Mouse (Mus musculus) CH12.LX (cell line): ENCODE measurements at regions not wholly inside any gene's neighbourhood (a gene's known extent, or its start where the extent isn't known, plus 50 kb on each side); places are given as distances from the start of the nearest gene placed in this dataset.

Experiments
- DNase-seq: peaks from one replicate; pipeline ENCODE4 v3.0.0-alpha.2; 2013; ENCODE audit errors: extremely low read depth
- H3K27ac ChIP-seq: 2 replicates; pipeline ENCODE4 v1.5.1; 2012; ENCODE audit warnings: low read depth, mild to moderate bottlenecking, control low read depth, moderate library complexity; ENCODE audit not compliant: insufficient read depth
- H3K27me3 ChIP-seq: replicated peaks from 2 replicates; pipeline ENCODE3; 2012; ENCODE audit warnings: inconsistent platforms
- H3K36me3 ChIP-seq, 2 experiments: replicated peaks in 1 of 2; 2 replicates each; pipeline versions ENCODE3 to v1.6.1; 2012; ENCODE audit warnings: inconsistent platforms in 1 of 2, low read length in 1 of 2, mild to moderate bottlenecking in 1 of 2, mixed read lengths in 1 of 2, moderate library complexity in 1 of 2; ENCODE audit not compliant: control insufficient read depth in 1 of 2, insufficient read depth in 1 of 2
- H3K4me1 ChIP-seq, 2 experiments: 2 replicates each; pipeline ENCODE4 v1.6.1; 2012; ENCODE audit warnings: inconsistent platforms in 1 of 2, moderate library complexity in 1 of 2; ENCODE audit not compliant: insufficient read depth in 2 of 2, control insufficient read depth in 1 of 2
- H3K4me2 ChIP-seq: 2 replicates; pipeline ENCODE4 v1.6.1; 2012; ENCODE audit warnings: low read depth, mild to moderate bottlenecking, control low read depth; ENCODE audit not compliant: poor library complexity, insufficient read depth, severe bottlenecking
- H3K4me3 ChIP-seq, 3 experiments: fragments of 150-350 bp in 1 of 3; sonication (generic) in 1 of 3; replicated peaks in 1 of 3; 2 replicates each; pipeline versions ENCODE3 to v1.5.1; 2011 to 2012; ENCODE audit warnings: low read depth in 2 of 3, low read length in 2 of 3, mild to moderate bottlenecking in 2 of 3, moderate library complexity in 2 of 3, control low read depth in 1 of 3, improper control_type of control experiment in 1 of 3, inconsistent platforms in 1 of 3, mixed read lengths in 1 of 3; ENCODE audit not compliant: poor library complexity in 1 of 3
- H3K79me2 ChIP-seq: replicated peaks from 2 replicates; pipeline ENCODE4 v1.6.1; 2012; ENCODE audit warnings: mild to moderate bottlenecking, moderate library complexity; ENCODE audit not compliant: control insufficient read depth, poor library complexity, insufficient read depth, severe bottlenecking; ENCODE audit errors: extremely low read depth
- H3K9ac ChIP-seq: 2 replicates; pipeline ENCODE4 v1.6.1; 2012; ENCODE audit warnings: low read depth, mild to moderate bottlenecking, control low read depth, moderate library complexity; ENCODE audit not compliant: insufficient read depth
- H3K9me3 ChIP-seq: replicated peaks from 2 replicates; pipeline ENCODE3; 2012; ENCODE audit warnings: low read length, inconsistent platforms, mixed read lengths
- BHLHE40 ChIP-seq: IDR thresholded peaks from 2 replicates; pipeline ENCODE4 v1.6.1; 2011; ENCODE audit warnings: mild to moderate bottlenecking, low read depth, low read length, improper control_type of control experiment
- CTCF ChIP-seq, 2 experiments: IDR thresholded peaks in 1 of 2; conservative IDR thresholded peaks in 1 of 2; 2 replicates each; pipeline ENCODE4 v1.5.1; 2011 to 2012; ENCODE audit warnings: low read depth in 2 of 2, low read length in 2 of 2, improper control_type of control experiment in 1 of 2, inconsistent platforms in 1 of 2, mild to moderate bottlenecking in 1 of 2, moderate library complexity in 1 of 2
- EP300 ChIP-seq: IDR thresholded peaks from 2 replicates; pipeline ENCODE4 v1.6.1; 2011; ENCODE audit warnings: low read length, improper control_type of control experiment
- ETS1 ChIP-seq: conservative IDR thresholded peaks from 2 replicates; pipeline ENCODE4 v1.6.1; 2012; ENCODE audit warnings: low read depth, mild to moderate bottlenecking, inconsistent platforms, low read length, improper control_type of control experiment, moderate library complexity
- HCFC1 ChIP-seq: IDR thresholded peaks from 2 replicates; pipeline ENCODE4 v1.6.1; 2012; ENCODE audit warnings: low read depth, mild to moderate bottlenecking, inconsistent platforms, low read length, improper control_type of control experiment
- JUND ChIP-seq: conservative IDR thresholded peaks from 2 replicates; pipeline ENCODE4 v1.6.1; 2011; ENCODE audit warnings: low read depth, low read length, improper control_type of control experiment
- MAX ChIP-seq: IDR thresholded peaks from 2 replicates; pipeline ENCODE4 v1.6.1; 2011; ENCODE audit warnings: low read length, improper control_type of control experiment
- MEF2A ChIP-seq: IDR thresholded peaks from 2 replicates; pipeline ENCODE4 v1.6.1; 2014; ENCODE audit warnings: low read depth, mild to moderate bottlenecking, inconsistent platforms, low read length, improper control_type of control experiment, borderline replicate concordance
- NRF1 ChIP-seq: IDR thresholded peaks from 2 replicates; pipeline ENCODE4 v1.6.1; 2014; ENCODE audit warnings: low read depth, mild to moderate bottlenecking, inconsistent platforms, low read length, improper control_type of control experiment, moderate library complexity
- TBP ChIP-seq: conservative IDR thresholded peaks from 2 replicates; pipeline ENCODE4 v1.6.1; 2011; ENCODE audit warnings: low read depth, low read length, improper control_type of control experiment
- UBTF ChIP-seq: IDR thresholded peaks from 2 replicates; pipeline ENCODE4 v1.6.1; 2012; ENCODE audit warnings: low read depth, mild to moderate bottlenecking, inconsistent platforms, low read length, improper control_type of control experiment, moderate library complexity
- USF1 ChIP-seq: IDR thresholded peaks from 2 replicates; pipeline ENCODE4 v1.6.1; 2014; ENCODE audit warnings: low read depth, mild to moderate bottlenecking, inconsistent platforms, low read length, improper control_type of control experiment
- USF2 ChIP-seq: conservative IDR thresholded peaks from 2 replicates; pipeline ENCODE4 v1.6.1; 2011; ENCODE audit warnings: low read depth, low read length, improper control_type of control experiment
- ZC3H11A ChIP-seq: IDR thresholded peaks from 2 replicates; pipeline ENCODE4 v1.6.1; 2012; ENCODE audit warnings: low read depth, mild to moderate bottlenecking, inconsistent platforms, low read length, improper control_type of control experiment
- ZNF384 ChIP-seq: IDR thresholded peaks from 2 replicates; pipeline ENCODE4 v1.6.1; 2012; ENCODE audit warnings: low read depth, low read length, improper control_type of control experiment, inconsistent platforms
- dilution Hi-C: fragments of 300-500 bp; cut with MboI; formaldehyde crosslinking; loops from 2 replicates; pipeline ENCODE4 v1.14.3; 2020; ENCODE audit warnings: low sequenced_read_pairs; ENCODE audit not compliant: extremely low pct_unique_long_range_greater_than_20kb, extremely low pct_ligation_motif_present
- in situ Hi-C: fragments of 300-500 bp; cut with MboI; formaldehyde crosslinking; loops from 3 replicates; pipeline ENCODE4 v1.14.3; 2019; ENCODE audit warnings: low sequenced_read_pairs, low pct_ligation_motif_present, low pct_unique_long_range_greater_than_20kb, mixed read lengths

GRCm38 (mm10) chr12:8846425-8847226, 74.8 kb upstream of the Laptm4a start:
- DNase-seq = no peak
- no peak overlapping the region for H3K9ac ChIP-seq
- H3K79me2 ChIP-seq = no peaks in the 10 kb centered on the region
- no peak overlapping the region for H3K4me3 ChIP-seq
- peaks cover 11 to 38% of the 10 kb centered on the region in 2 experiments for H3K4me1 ChIP-seq
- H3K4me2 ChIP-seq = peak overlapping the region; percentile 35
- in situ Hi-C loops (no loop called here), dilution Hi-C loops (no loop called here)
- H3K27me3 ChIP-seq = no peaks in the 10 kb centered on the region
- no peaks in the 10 kb centered on the region for H3K9me3 ChIP-seq
- no peaks in the 10 kb centered on the region for H3K36me3 ChIP-seq
- TF ChIP-seq MAX = no peak
- TF ChIP-seq HCFC1 = no peak
- no peak for TF ChIP-seq ZC3H11A
- no peak for TF ChIP-seq NRF1
- peak; percentile 36 for TF ChIP-seq USF2
- no peak for TF ChIP-seq ETS1
- peak; percentile 52; the same call in 1 of the 2 replicates for TF ChIP-seq BHLHE40
- TF ChIP-seq TBP = no peak
- TF ChIP-seq CTCF (conservative IDR thresholded peaks at IDR 0.05 in 1 of 2, IDR thresholded peaks at IDR 0.05 in 1 of 2; ENCODE audit: low read depth in 2 of 2, low read length in 2 of 2) = peak in 1 of 2 experiments; percentile 4; a peak in 1 of 4 replicates
- TF ChIP-seq USF1 = peak; percentile 46
- H3K27ac ChIP-seq = no peak overlapping the region

- H3K4me3 ChIP-seq = no peak overlapping the region
- TF ChIP-seq EP300 = peak; percentile 78
- no peak for TF ChIP-seq UBTF
- TF ChIP-seq ZNF384 = peak; percentile 96
- TF ChIP-seq JUND = 0 out of 2 replicates have a peak, but pooled peaks have one; percentile 38
- no peak for TF ChIP-seq MEF2A
- H3K9me3 ChIP-seq = no peaks in the 10 kb centered on the region
- no peaks in the 10 kb centered on the region for H3K36me3 ChIP-seq
- in situ Hi-C loops = no loop called here
- no peaks in the 10 kb centered on the region for H3K79me2 ChIP-seq
- no peak for DNase-seq
- H3K4me1 ChIP-seq = peaks cover 7 to 31% of the 10 kb centered on the region in 2 experiments
- dilution Hi-C loops = no loop called here
- peak overlapping the region; percentile 35 for H3K4me2 ChIP-seq
- H3K27ac ChIP-seq = no peak overlapping the region
- no peak overlapping the region for H3K9ac ChIP-seq
- no peaks in the 10 kb centered on the region for H3K27me3 ChIP-seq
Measured at GRCm38 (mm10) chr12:8847227-8847857, 74.1 kb upstream of the Laptm4a start.
